Mouse (Mus musculus) gonadal fat pad, adult 2 months (tissue): ENCODE measurements at regions not wholly inside any gene's neighbourhood (a gene's known extent, or its start where the extent isn't known, plus 50 kb on each side); places are given as distances from the start of the nearest gene placed in this dataset.

ENCODE experiments used
- DNase-seq: peaks from one replicate; pipeline ENCODE4 v3.0.0-alpha.2; 2012; ENCODE audit warnings: low read depth

GRCm38 (mm10) chr15:62588580-62588979 lies 1256.4 kb downstream of the Gsdmc2 start:
- DNase-seq = no peak

- DNase-seq = no peak
Measured at GRCm38 (mm10) chr15:62578788-62579187, 1266.2 kb downstream of the Gsdmc2 start.

GRCm38 (mm10) chr15:62575791-62576190 lies 1269.2 kb downstream of the Gsdmc2 start:
- DNase-seq = no peak

GRCm38 (mm10) chr15:62571803-62572202 lies 1273.2 kb downstream of the Gsdmc2 start:
- no peak for DNase-seq

GRCm38 (mm10) chr15:62568788-62569713 lies 1275.9 kb downstream of the Gsdmc2 start:
- DNase-seq = no peak

- no peak for DNase-seq
Measured at GRCm38 (mm10) chr15:62567431-62567830, 1277.5 kb downstream of the Gsdmc2 start.

- no peak for DNase-seq
Measured at GRCm38 (mm10) chr15:62566106-62566511, 1278.9 kb downstream of the Gsdmc2 start.

GRCm38 (mm10) chr15:62533233-62533632 lies 1311.7 kb downstream of the Gsdmc2 start:
- peak; percentile 55 for DNase-seq

- no peak for DNase-seq
Measured at GRCm38 (mm10) chr15:62528975-62529374, 1316.0 kb downstream of the Gsdmc2 start.

- no peak for DNase-seq
Measured at GRCm38 (mm10) chr15:62524628-62525027, 1320.3 kb downstream of the Gsdmc2 start.

- DNase-seq = no peak
Measured at GRCm38 (mm10) chr15:62524135-62524534, 1320.8 kb downstream of the Gsdmc2 start.

- no peak for DNase-seq
Measured at GRCm38 (mm10) chr15:62513462-62513861, 1331.5 kb downstream of the Gsdmc2 start.

GRCm38 (mm10) chr15:62511461-62511860 lies 1333.5 kb downstream of the Gsdmc2 start:
- DNase-seq = no peak

- DNase-seq = no peak
Measured at GRCm38 (mm10) chr15:62503866-62504265, 1341.1 kb downstream of the Gsdmc2 start.

GRCm38 (mm10) chr15:62500966-62501365 lies 1344.0 kb downstream of the Gsdmc2 start:
- DNase-seq = no peak

GRCm38 (mm10) chr15:62500522-62500921 lies 1344.5 kb downstream of the Gsdmc2 start:
- DNase-seq = no peak

- no peak for DNase-seq
Measured at GRCm38 (mm10) chr15:62496193-62496592, 1348.8 kb downstream of the Gsdmc2 start.

GRCm38 (mm10) chr15:62492350-62492749 lies 1352.6 kb downstream of the Gsdmc2 start:
- no peak for DNase-seq

GRCm38 (mm10) chr15:62490548-62490947 lies 1354.4 kb downstream of the Gsdmc2 start:
- DNase-seq = no peak

GRCm38 (mm10) chr15:62486540-62486939 lies 1358.4 kb downstream of the Gsdmc2 start:
- no peak for DNase-seq

- DNase-seq = no peak
Measured at GRCm38 (mm10) chr15:62484350-62484749, 1360.6 kb downstream of the Gsdmc2 start.

GRCm38 (mm10) chr15:62483534-62483933 lies 1361.4 kb downstream of the Gsdmc2 start:
- no peak for DNase-seq

GRCm38 (mm10) chr15:62482357-62482756 lies 1362.6 kb downstream of the Gsdmc2 start:
- no peak for DNase-seq

- no peak for DNase-seq
Measured at GRCm38 (mm10) chr15:62477779-62478178, 1367.2 kb downstream of the Gsdmc2 start.
